Mouse (Mus musculus) cerebellum, adult 2 months (tissue): ENCODE results near the gene Lsm2. TPM values are rescaled to one million over a fixed set of nuclear protein-coding genes. Genes with fewer than 3 reads are reported as not detected.

ENCODE experiments used
- DNase-seq, 2 experiments: peaks; one replicate each; pipeline ENCODE4 v3.0.0; 2021
- H3K27ac ChIP-seq: fragments of 200-500 bp; 2 replicates; pipeline ENCODE4 v1.5.1; 2012; ENCODE audit warnings: low read length, control low read depth, inconsistent platforms; ENCODE audit not compliant: insufficient read depth
- H3K27me3 ChIP-seq: fragments of 200-500 bp; 2 replicates; pipeline ENCODE4 v1.6.1; 2012; ENCODE audit warnings: inconsistent platforms, mild to moderate bottlenecking, low read length, moderate library complexity; ENCODE audit not compliant: control insufficient read depth, insufficient read depth
- H3K4me1 ChIP-seq: fragments of 200-500 bp; 2 replicates; pipeline ENCODE4 v1.6.1; 2011; ENCODE audit warnings: low read length; ENCODE audit not compliant: control insufficient read depth, insufficient read depth
- H3K4me3 ChIP-seq: fragments of 200-500 bp; replicated peaks from 2 replicates; pipeline ENCODE3; 2011; ENCODE audit warnings: mild to moderate bottlenecking, low read depth, low read length, control low read depth; ENCODE audit not compliant: insufficient read depth
- CTCF ChIP-seq: fragments of 200-500 bp; IDR thresholded peaks from 2 replicates; pipeline ENCODE4 v1.5.1; 2011; ENCODE audit warnings: low read depth, mild to moderate bottlenecking, control low read depth, low read length, moderate library complexity, borderline replicate concordance; ENCODE audit not compliant: insufficient read depth
- POLR2A ChIP-seq: fragments of 200-500 bp; IDR thresholded peaks from 2 replicates; pipeline ENCODE4 v1.6.1; 2011; ENCODE audit warnings: low read length, control low read depth, borderline replicate concordance; ENCODE audit not compliant: insufficient read depth
- WGBS: fragments of 180-500 bp; shearing (Covaris S2); methylation state at CpG from one replicate; pipeline ENCODE4 v1.1.7; 2018; 5-methylcytosine and 5-hydroxymethylcytosine counted together
- polyA plus RNA-seq: library from polyadenylated mRNA; depleted of rRNA; stranded (reverse); fragments of >200 nt; gene quantifications from 2 replicates; pipeline ENCODE4 v1.2.3, GENCODE M21; 2012

Lsm2 gene
- polyA plus RNA-seq, 1 experiment: 63.7 TPM

- 95% methylated on average over 7 of the region's 7 CpGs for WGBS
- no peak for DNase-seq
- H3K27ac ChIP-seq: no peak overlapping the region
- TF ChIP-seq POLR2A: no peak
- TF ChIP-seq CTCF: no peak
- H3K4me1 ChIP-seq: peaks cover 25% of the 10 kb centered on the region
- H3K27me3 ChIP-seq: no peaks in the 10 kb centered on the region
- H3K4me3 ChIP-seq: no peak overlapping the region
Measured at GRCm38 (mm10) chr17:35007387-35007991, 25.8 kb downstream of the Lsm2 start.

- 11% methylated on average over 7 of the region's 7 CpGs for WGBS
- TF ChIP-seq POLR2A: peak; percentile 46; the same call in 1 of the 2 replicates
- TF ChIP-seq CTCF: no peak
- Histone ChIP-seq H3K4me3 (no peak overlapping the region), H3K27me3 (no peaks in the 10 kb centered on the region), H3K4me1 (peaks cover 20% of the 10 kb centered on the region), H3K27ac (peak overlapping the region; percentile 81)
- peak; percentile 82 to 92 for DNase-seq
Measured at GRCm38 (mm10) chr17:35009586-35009985, 27.9 kb downstream of the Lsm2 start.

GRCm38 (mm10) chr17:35011440-35011839 is 29.8 kb downstream of the Lsm2 start:
- Histone ChIP-seq H3K4me3 (no peak overlapping the region), H3K27ac (peak overlapping the region; percentile 54; the same call in 1 of the 2 replicates), H3K4me1 (peaks cover 33% of the 10 kb centered on the region), H3K27me3 (no peaks in the 10 kb centered on the region)
- WGBS: 65% methylated on average over 8 of the region's 8 CpGs
- TF ChIP-seq CTCF: no peak
- no peak for TF ChIP-seq POLR2A
- no peak for DNase-seq

- TF ChIP-seq POLR2A (no peak), CTCF (no peak)
- 85% methylated on average over 13 of the region's 13 CpGs for WGBS
- no peak for DNase-seq
- Histone ChIP-seq H3K4me1 (peaks cover 41% of the 10 kb centered on the region), H3K27ac (no peak overlapping the region), H3K4me3 (no peak overlapping the region), H3K27me3 (no peaks in the 10 kb centered on the region)
Measured at GRCm38 (mm10) chr17:35012430-35012829, 30.8 kb downstream of the Lsm2 start.

GRCm38 (mm10) chr17:35013221-35013620 is 31.6 kb downstream of the Lsm2 start:
- peaks cover 45% of the 10 kb centered on the region for H3K4me1 ChIP-seq
- no peaks in the 10 kb centered on the region for H3K27me3 ChIP-seq
- DNase-seq: no peak
- no peak overlapping the region for H3K4me3 ChIP-seq
- no peak for TF ChIP-seq CTCF
- 74% methylated on average over 6 of the region's 6 CpGs for WGBS
- no peak overlapping the region for H3K27ac ChIP-seq

- 83% methylated on average over 16 of the region's 16 CpGs for WGBS
- Histone ChIP-seq H3K4me1 (peaks cover 47% of the 10 kb centered on the region), H3K27ac (peak overlapping the region; percentile 91; the same call in 1 of the 2 replicates), H3K4me3 (no peak overlapping the region), H3K27me3 (no peaks in the 10 kb centered on the region)
- no peak for DNase-seq
- TF ChIP-seq CTCF (no peak), POLR2A (no peak)
Measured at GRCm38 (mm10) chr17:35015296-35015695, 33.6 kb downstream of the Lsm2 start.

GRCm38 (mm10) chr17:35016376-35016775 is 34.7 kb downstream of the Lsm2 start, which contains the start of gene Vwa7:
Gene Vwa7 (plus strand): TSS chr17:35016579.
- peak within 1 kb of the TSS; percentile 91 for H3K27ac ChIP-seq
- WGBS: 6% methylated on average over 12 of the region's 12 CpGs
- H3K4me3 ChIP-seq: peak within 1 kb of the TSS; percentile 48
- DNase-seq: peak; percentile 86 to 88
- no peaks in the 10 kb centered on the region for H3K27me3 ChIP-seq
- H3K4me1 ChIP-seq: peaks cover 39% of the 10 kb centered on the region
- no peak for TF ChIP-seq CTCF
- peak; percentile 44; the same call in 1 of the 2 replicates for TF ChIP-seq POLR2A

GRCm38 (mm10) chr17:35016791-35017705 is 35.4 kb downstream of the Lsm2 start:
- TF ChIP-seq POLR2A (no peak), CTCF (no peak)
- Histone ChIP-seq H3K4me3 (peak overlapping the region; percentile 48), H3K27me3 (no peaks in the 10 kb centered on the region), H3K27ac (peak overlapping the region; percentile 91), H3K4me1 (peaks cover 39% of the 10 kb centered on the region)
- DNase-seq: peak in 1 of 2 experiments; percentile 47
- WGBS: 37% methylated on average over 10 of the region's 10 CpGs
